Mouse (Mus musculus) olfactory bulb, adult 2 months (tissue): ENCODE measurements around the gene Leng8. TPM values are rescaled to one million over a fixed set of nuclear protein-coding genes. Genes with fewer than 3 reads are reported as not detected.

Experiments used
- H3K27ac ChIP-seq: fragments of 200-500 bp; 2 replicates; pipeline ENCODE4 v1.5.1; 2012; ENCODE audit warnings: low read depth, low read length; ENCODE audit not compliant: insufficient read depth
- H3K4me1 ChIP-seq: fragments of 200-500 bp; 2 replicates; pipeline ENCODE4 v1.6.1; 2012; ENCODE audit warnings: low read length; ENCODE audit not compliant: control insufficient read depth, insufficient read depth
- H3K4me3 ChIP-seq: fragments of 200-500 bp; 2 replicates; pipeline ENCODE4 v1.5.1; 2012; ENCODE audit warnings: mild to moderate bottlenecking, low read depth, low read length, moderate library complexity; ENCODE audit not compliant: insufficient read depth
- CTCF ChIP-seq: fragments of 200-500 bp; IDR thresholded peaks from 2 replicates; pipeline ENCODE4 v1.5.1; 2012; ENCODE audit warnings: low read depth, mild to moderate bottlenecking, low read length, moderate library complexity; ENCODE audit not compliant: insufficient read depth
- POLR2A ChIP-seq: fragments of 200-500 bp; IDR thresholded peaks from 2 replicates; pipeline ENCODE4 v1.6.1; 2012; ENCODE audit warnings: mild to moderate bottlenecking, low read depth, low read length, moderate library complexity; ENCODE audit not compliant: insufficient read depth
- WGBS: fragments of 180-500 bp; shearing (Covaris S2); methylation state at CpG from one replicate; pipeline ENCODE4 v1.1.7; 2018; 5-methylcytosine and 5-hydroxymethylcytosine counted together
- polyA plus RNA-seq: library from polyadenylated mRNA; stranded (reverse); fragments of >200 nt; gene quantifications from 2 replicates; pipeline ENCODE4 v1.2.4, GENCODE M21; 2012; ENCODE audit warnings: low replicate concordance; ENCODE audit not compliant: missing spikeins, insufficient read depth, insufficient read length

Leng8 gene
- polyA plus RNA-seq, 1 experiment: 552 TPM

GRCm38 (mm10) chr7:4144766-4145551, 8.1 kb downstream of the Leng8 start:
- no peak overlapping the region for H3K27ac ChIP-seq
- peaks cover 7% of the 10 kb centered on the region for H3K4me1 ChIP-seq
- H3K4me3 ChIP-seq: no peak overlapping the region
- TF ChIP-seq CTCF: no peak
- no peak for TF ChIP-seq POLR2A
- WGBS: 95% methylated on average over 20 of the region's 20 CpGs

GRCm38 (mm10) chr7:4145552-4146190, 8.8 kb downstream of the Leng8 start:
- Histone ChIP-seq H3K4me1 (peaks cover 8% of the 10 kb centered on the region), H3K27ac (no peak overlapping the region), H3K4me3 (no peak overlapping the region)
- 58% methylated on average over 6 of the region's 6 CpGs for WGBS
- TF ChIP-seq POLR2A: no peak
- peak; percentile 45; the same call in 1 of the 2 replicates for TF ChIP-seq CTCF

GRCm38 (mm10) chr7:4146241-4147180, 9.7 kb downstream of the Leng8 start:
- WGBS: 90% methylated on average over 23 of the region's 23 CpGs
- Histone ChIP-seq H3K4me1 (peaks cover 15% of the 10 kb centered on the region), H3K27ac (no peak overlapping the region), H3K4me3 (no peak overlapping the region)
- TF ChIP-seq POLR2A (no peak), CTCF (no peak)

- Histone ChIP-seq H3K27ac (no peak overlapping the region), H3K4me1 (peaks cover 16% of the 10 kb centered on the region), H3K4me3 (no peak overlapping the region)
- 85% methylated on average over 20 of the region's 20 CpGs for WGBS
- no peak for TF ChIP-seq POLR2A
- no peak for TF ChIP-seq CTCF
Observed at GRCm38 (mm10) chr7:4147371-4147770, 10.5 kb downstream of the Leng8 start.

GRCm38 (mm10) chr7:4147836-4148235, 11.0 kb downstream of the Leng8 start:
- TF ChIP-seq CTCF: no peak
- no peak for TF ChIP-seq POLR2A
- WGBS: 71% methylated on average over 4 of the region's 4 CpGs
- no peak overlapping the region for H3K27ac ChIP-seq
- H3K4me3 ChIP-seq: no peak overlapping the region
- H3K4me1 ChIP-seq: peaks cover 16% of the 10 kb centered on the region

- TF ChIP-seq CTCF: no peak
- TF ChIP-seq POLR2A: no peak
- peak overlapping the region; percentile 73 for H3K4me3 ChIP-seq
- H3K4me1 ChIP-seq: peaks cover 16% of the 10 kb centered on the region
- peak overlapping the region; percentile 98 for H3K27ac ChIP-seq
- 21% methylated on average over 18 of the region's 18 CpGs for whole genome bisulfite sequencing
Observed at GRCm38 (mm10) chr7:4148341-4149208, 11.7 kb downstream of the Leng8 start.

- WGBS: under 1% methylated on average over 64 of the region's 64 CpGs
- TF ChIP-seq POLR2A: peak; percentile 68
- no peak for TF ChIP-seq CTCF
- peak overlapping the region; percentile 98 for H3K27ac ChIP-seq
- peaks cover 16% of the 10 kb centered on the region for H3K4me1 ChIP-seq
- peak overlapping the region; percentile 73 for H3K4me3 ChIP-seq
Observed at GRCm38 (mm10) chr7:4149209-4150054, 12.6 kb downstream of the Leng8 start.
